Mouse (Mus musculus) G1E (cell line): Measurements from ENCODE around the gene Dcun1d4.

ENCODE experiments used
- CTCF ChIP-seq: IDR thresholded peaks from 2 replicates; pipeline ENCODE4 v1.5.1; 2012; ENCODE audit warnings: low read depth, low read length, inconsistent platforms, mixed read lengths
- GATA1 ChIP-seq: IDR thresholded peaks from 2 replicates; pipeline ENCODE4 v1.6.1; 2012; ENCODE audit warnings: borderline replicate concordance, low read length, inconsistent platforms, mixed read lengths
- GATA2 ChIP-seq: IDR thresholded peaks from 2 replicates; pipeline ENCODE4 v1.6.1; 2012; ENCODE audit warnings: low read depth, low read length, inconsistent platforms, borderline replicate concordance

DNA sequence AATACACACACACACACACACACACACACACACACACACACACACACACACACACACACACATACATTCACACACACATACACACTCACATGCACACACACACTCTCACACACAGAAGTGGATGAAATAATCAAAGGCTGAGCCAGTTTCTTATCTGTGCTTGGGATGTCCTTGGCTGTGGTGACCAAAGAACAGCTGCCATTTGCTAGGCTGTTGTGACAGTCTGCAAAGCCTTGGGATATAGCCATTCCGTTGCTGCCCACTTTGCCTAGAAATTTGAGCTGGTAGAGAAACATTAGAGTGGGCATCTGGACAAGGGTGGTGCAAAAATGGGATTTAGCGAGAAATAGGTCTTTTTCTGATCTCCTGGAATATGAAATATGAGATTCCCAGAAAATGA lies 119.2 kb downstream of the Dcun1d4 start:
- no peak for TF ChIP-seq CTCF
- no peak for TF ChIP-seq GATA2
- TF ChIP-seq GATA1: no peak
